Mouse (Mus musculus) testis, adult 2 months (tissue): Measurements from ENCODE around the gene Ift122.

ENCODE experiments used
- CTCF ChIP-seq: fragments of 200-500 bp; IDR thresholded peaks from 2 replicates; pipeline ENCODE4 v1.5.1; 2012; ENCODE audit warnings: low read depth, mild to moderate bottlenecking, inconsistent platforms, low read length, moderate library complexity; ENCODE audit not compliant: control insufficient read depth, insufficient read depth, insufficient replicate concordance
- POLR2A ChIP-seq: fragments of 200-500 bp; IDR thresholded peaks from 2 replicates; pipeline ENCODE4 v1.6.1; 2012; ENCODE audit warnings: low read depth, mild to moderate bottlenecking, inconsistent platforms, low read length, moderate library complexity; ENCODE audit not compliant: control insufficient read depth

DNA sequence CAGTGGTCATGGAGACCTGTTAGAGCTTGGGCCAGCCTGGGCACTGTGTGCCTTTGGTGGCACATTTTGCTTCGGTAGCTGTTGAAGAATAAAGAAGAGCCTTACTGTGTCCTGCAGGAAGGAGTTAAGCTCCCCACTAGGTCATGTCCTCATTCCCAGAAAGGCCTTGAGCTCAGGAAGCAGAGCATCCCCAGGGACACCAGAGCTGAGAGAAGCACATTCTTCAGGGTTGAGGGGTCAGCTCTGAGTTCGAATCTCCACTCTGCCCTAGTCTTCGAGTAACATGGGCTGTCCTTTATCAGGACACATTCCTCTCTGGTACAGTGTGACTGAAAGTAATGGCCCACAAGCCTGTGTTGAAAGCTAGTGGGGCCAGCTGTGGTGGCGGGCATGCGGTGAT lies 66.6 kb downstream of the Ift122 start:
- no peak for TF ChIP-seq CTCF
- no peak for TF ChIP-seq POLR2A
